ENCODE assay signal across 20 mouse cellular contexts in the genomic region with DNA sequence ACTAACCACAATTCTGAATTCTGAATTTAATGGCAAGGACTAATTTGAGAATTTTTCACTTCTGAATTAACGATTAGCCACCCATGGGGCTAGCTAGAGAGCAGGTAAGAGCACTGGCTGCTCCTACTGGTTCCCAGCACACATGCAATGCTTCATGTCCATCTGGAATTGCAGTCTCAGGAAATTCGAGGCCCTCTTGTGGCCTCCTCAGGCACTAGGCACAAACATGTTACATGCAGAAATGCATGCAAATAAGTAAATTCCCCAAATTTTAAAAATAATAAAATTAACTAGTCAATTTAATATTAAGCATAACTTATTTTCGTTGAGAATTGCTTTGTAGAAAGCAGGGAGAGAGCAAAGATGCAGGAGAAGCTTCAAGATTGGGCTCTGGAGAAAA.
DNase-seq lines count a peak whose midpoint lies in the region; ATAC-seq and TF ChIP-seq lines count a peak whose summit lies in the region.
"Had no signal": no experiment of that assay in that cellular context is flagged by ENCODE, and none has a peak within 500 bp of the region (broad histone marks: within the 10 kb centered on the region; RNA-seq: fewer than 3 reads in every experiment).

No protein-coding gene starts in this region.

- TF ChIP-seq POLR2A in heart, adult 2 months (IDR thresholded peaks at IDR 0.05; ENCODE audit: insufficient read depth, low read depth, low read length): no peak
- no peak for TF ChIP-seq POLR2A in CH12.LX (IDR thresholded peaks at IDR 0.05; ENCODE audit: low read depth, low read length)
- TF ChIP-seq POLR2A in cerebellum, adult 2 months (IDR thresholded peaks at IDR 0.05; ENCODE audit: borderline replicate concordance, insufficient read depth, low read length): no peak

- no peaks in the 10 kb centered on the region for H3K36me3 ChIP-seq in heart, adult 2 months (ENCODE audit: control insufficient read depth, insufficient read depth, low read length)
- H3K36me3 ChIP-seq in limb, embryonic 11.5 days (ENCODE audit: control insufficient read depth, insufficient read depth, low read length): no peaks in the 10 kb centered on the region
- H3K36me3 ChIP-seq in limb, embryonic 10.5 days: no peaks in the 10 kb centered on the region
- no peaks in the 10 kb centered on the region for H3K36me3 ChIP-seq in CH12.LX (replicated peaks in 1 of 2; ENCODE audit: control insufficient read depth in 1 of 2, insufficient read depth in 1 of 2, low read length in 1 of 2)
- H3K36me3 ChIP-seq: G1E; hindbrain, embryonic 12.5 days; intestine, embryonic 15.5 days; liver, embryonic 13.5 days had no signal

- H3K4me1 ChIP-seq in heart, adult 2 months (ENCODE audit: control insufficient read depth, insufficient read depth, low read length): no peaks in the 10 kb centered on the region
- no peaks in the 10 kb centered on the region for H3K4me1 ChIP-seq in limb, embryonic 11.5 days (ENCODE audit: control insufficient read depth, insufficient read depth, low read length)
- H3K4me1 ChIP-seq in limb, embryonic 10.5 days: no peaks in the 10 kb centered on the region
- H3K4me1 ChIP-seq in CH12.LX (ENCODE audit: control insufficient read depth in 1 of 2, insufficient read depth in 2 of 2): no peaks in the 10 kb centered on the region
- H3K4me1 ChIP-seq in cerebellum, adult 2 months (ENCODE audit: control insufficient read depth, insufficient read depth, low read length): no peaks in the 10 kb centered on the region
- H3K4me1 ChIP-seq: intestine, embryonic 15.5 days; liver, embryonic 13.5 days had no signal

- 79% methylated on average over 3 of the region's 3 CpGs for WGBS in heart, adult 2 months
- WGBS in limb, embryonic 11.5 days: 86% methylated on average over 3 of the region's 3 CpGs
- 79% methylated on average over 3 of the region's 3 CpGs for WGBS in limb, embryonic 10.5 days
- WGBS in cerebellum, adult 2 months: 69% methylated on average over 3 of the region's 3 CpGs

- intact Hi-C loops in heart, adult 2 months (cut with DNase I): no loop called here

- peak; percentile 44; the same call in 1 of the 2 replicates for ATAC-seq in limb, embryonic 11.5 days (ENCODE audit: insufficient number of reproducible peaks, low FRiP score, low TSS enrichment, low read depth)
- ATAC-seq in erythroblast, adult 5-6 weeks (replicated peaks; ENCODE audit: low FRiP score, poor library complexity, severe bottlenecking): no peak
- ATAC-seq: forebrain, embryonic 16.5 days; intestine, embryonic 15.5 days had no signal

- DNase-seq in heart, adult 2 months: no peak
- DNase-seq in heart, postnatal 4 days: no peak
- no peak for DNase-seq in limb, embryonic 11.5 days (ENCODE audit: low spot score)
- no peak for DNase-seq in limb, embryonic 10.5 days (ENCODE audit: low spot score)
- DNase-seq in CH12.LX (ENCODE audit: extremely low read depth) (no peak), R1 (ENCODE audit: low read depth, low spot score) (peak; percentile 22)
- no peak for DNase-seq in cerebellum, adult 2 months
- DNase-seq: cerebellum, postnatal 25 days; gastrocnemius, postnatal 10 days; layer of hippocampus, postnatal 36 days; left cerebral cortex, postnatal 4 days; liver, embryonic 13.5 days; lung, postnatal 10 days; right cerebral cortex, postnatal 25 days; thymus, postnatal 14 days had no signal

- no peak; the same call in 1 of the 2 replicates for TF ChIP-seq RAD21 in CH12.LX (IDR thresholded peaks at IDR 0.05; ENCODE audit: low read depth, low read length)

- no peaks in the 10 kb centered on the region for H3K27me3 ChIP-seq in heart, adult 2 months (ENCODE audit: control insufficient read depth, insufficient read depth, low read length)
- no peaks in the 10 kb centered on the region for H3K27me3 ChIP-seq in limb, embryonic 11.5 days (ENCODE audit: control insufficient read depth, insufficient read depth, low read length)
- H3K27me3 ChIP-seq in limb, embryonic 10.5 days (ENCODE audit: low read depth, poor library complexity, severe bottlenecking): no peaks in the 10 kb centered on the region
- H3K27me3 ChIP-seq in CH12.LX (replicated peaks): no peaks in the 10 kb centered on the region
- no peaks in the 10 kb centered on the region for H3K27me3 ChIP-seq in cerebellum, adult 2 months (ENCODE audit: control insufficient read depth, insufficient read depth, low read length)
- H3K27me3 ChIP-seq: hindbrain, embryonic 12.5 days; intestine, embryonic 15.5 days; liver, embryonic 13.5 days had no signal

- H3K9me3 ChIP-seq in limb, embryonic 11.5 days (ENCODE audit: control insufficient read depth, low read length): no peaks in the 10 kb centered on the region
- no peaks in the 10 kb centered on the region for H3K9me3 ChIP-seq in limb, embryonic 10.5 days (replicated peaks)
- no peaks in the 10 kb centered on the region for H3K9me3 ChIP-seq in CH12.LX (replicated peaks; ENCODE audit: low read length)
- H3K9me3 ChIP-seq: G1E; hindbrain, embryonic 12.5 days; intestine, embryonic 15.5 days; liver, embryonic 13.5 days had no signal

- TF ChIP-seq CTCF in heart, adult 2 months (IDR thresholded peaks at IDR 0.05): peak; percentile 26
- peak in 1 of 2 experiments; percentile 39; a peak in 2 of 4 replicates for TF ChIP-seq CTCF in CH12.LX (conservative IDR thresholded peaks at IDR 0.05 in 1 of 2, IDR thresholded peaks at IDR 0.05 in 1 of 2; ENCODE audit: low read depth in 2 of 2, low read length in 2 of 2)
- no peak for TF ChIP-seq CTCF in cerebellum, adult 2 months (IDR thresholded peaks at IDR 0.05; ENCODE audit: borderline replicate concordance, insufficient read depth, low read depth, low read length)

- H3K27ac ChIP-seq in heart, adult 2 months: no peak overlapping the region
- H3K27ac ChIP-seq in limb, embryonic 11.5 days (replicated peaks; ENCODE audit: low read depth, low read length): no peak overlapping the region
- no peak overlapping the region for H3K27ac ChIP-seq in limb, embryonic 10.5 days
- no peak overlapping the region for H3K27ac ChIP-seq in CH12.LX (ENCODE audit: insufficient read depth, low read depth)
- H3K27ac ChIP-seq in cerebellum, adult 2 months (ENCODE audit: insufficient read depth, low read length): no peak overlapping the region
- H3K27ac ChIP-seq: hindbrain, embryonic 12.5 days; intestine, embryonic 15.5 days; liver, embryonic 13.5 days had no signal

- no peak for TF ChIP-seq EP300 in heart, adult 2 months (IDR thresholded peaks at IDR 0.05; ENCODE audit: insufficient read depth, low read depth, low read length)
- no peak for TF ChIP-seq EP300 in CH12.LX (IDR thresholded peaks at IDR 0.05; ENCODE audit: low read length)

- no peaks in the 10 kb centered on the region for H3K79me2 ChIP-seq in heart, adult 2 months (replicated peaks; ENCODE audit: control insufficient read depth, insufficient read depth, low read length)
- H3K79me2 ChIP-seq in CH12.LX (replicated peaks; ENCODE audit: control insufficient read depth, extremely low read depth, insufficient read depth, poor library complexity, severe bottlenecking): no peaks in the 10 kb centered on the region

- H3K9ac ChIP-seq in heart, adult 2 months (ENCODE audit: low read depth, low read length): no peak overlapping the region
- no peak overlapping the region for H3K9ac ChIP-seq in limb, embryonic 11.5 days (ENCODE audit: low read length)
- H3K9ac ChIP-seq in CH12.LX (ENCODE audit: insufficient read depth, low read depth): no peak overlapping the region
- H3K9ac ChIP-seq: hindbrain, embryonic 12.5 days; intestine, embryonic 15.5 days; liver, embryonic 13.5 days had no signal

- in situ Hi-C loops in CH12.LX (cut with MboI; ENCODE audit: low pct_ligation_motif_present, low pct_unique_long_range_greater_than_20kb, low sequenced_read_pairs): no loop called here

- no peak overlapping the region for H3K4me3 ChIP-seq in heart, adult 2 months
- H3K4me3 ChIP-seq in limb, embryonic 11.5 days (ENCODE audit: low read depth, low read length): no peak overlapping the region
- no peak overlapping the region for H3K4me3 ChIP-seq in limb, embryonic 10.5 days
- no peak overlapping the region for H3K4me3 ChIP-seq in CH12.LX (replicated peaks in 1 of 3; ENCODE audit: low read depth in 2 of 3, low read length in 2 of 3, poor library complexity in 1 of 3)
- H3K4me3 ChIP-seq in cerebellum, adult 2 months (replicated peaks; ENCODE audit: insufficient read depth, low read depth, low read length): no peak overlapping the region
- H3K4me3 ChIP-seq: hindbrain, embryonic 12.5 days; intestine, embryonic 15.5 days; liver, embryonic 13.5 days had no signal

- no peak overlapping the region for H3K4me2 ChIP-seq in limb, embryonic 11.5 days (ENCODE audit: low read depth, severe bottlenecking)
- no peak overlapping the region for H3K4me2 ChIP-seq in CH12.LX (ENCODE audit: insufficient read depth, low read depth, poor library complexity, severe bottlenecking)
- H3K4me2 ChIP-seq: hindbrain, embryonic 12.5 days; intestine, embryonic 15.5 days; liver, embryonic 13.5 days had no signal

- dilution Hi-C loops in CH12.LX (cut with MboI; ENCODE audit: extremely low pct_ligation_motif_present, extremely low pct_unique_long_range_greater_than_20kb, low sequenced_read_pairs): no loop called here

TF ChIP-seq in CH12.LX, 34 proteins besides CTCF, POLR2A, EP300 and RAD21:
- TF ChIP-seq GABPA (IDR thresholded peaks at IDR 0.05; ENCODE audit: insufficient replicate concordance, low read depth, low read length) (no peak), SMC3 (IDR thresholded peaks at IDR 0.05; ENCODE audit: low read depth, low read length) (peak; percentile 15)
